8 mouse cellular contexts compared by ENCODE assay signal in genomic region chr11:97403614-97404183, GRCm38 (mm10). TPM values are rescaled to one million over a fixed set of nuclear protein-coding genes. Genes with fewer than 3 reads are reported as not detected.
DNase-seq lines count a peak whose midpoint lies in the region; ATAC-seq and TF ChIP-seq lines count a peak whose summit lies in the region.
"Had no signal": no experiment of that assay in that cellular context is flagged by ENCODE, and none has a peak within 500 bp of the region (broad histone marks: within the 10 kb centered on the region; RNA-seq: fewer than 3 reads in every experiment).

No protein-coding gene starts in this region.

- 37% methylated on average over 8 of the region's 8 CpGs for WGBS in lung, embryonic 16.5 days
- 48% methylated on average over 8 of the region's 8 CpGs for WGBS in lung, adult 2 months
- 45% methylated on average over 8 of the region's 8 CpGs for WGBS in liver, embryonic 12.5 days (ENCODE audit: insufficient replicate concordance)
- 44% methylated on average over 8 of the region's 8 CpGs for WGBS in stomach, postnatal 0 days

- no peaks in the 10 kb centered on the region for H3K36me3 ChIP-seq in lung, embryonic 16.5 days (ENCODE audit: control insufficient read depth, insufficient read depth, low read length)
- H3K36me3 ChIP-seq in liver, embryonic 12.5 days: no peaks in the 10 kb centered on the region
- no peaks in the 10 kb centered on the region for H3K36me3 ChIP-seq in stomach, postnatal 0 days (ENCODE audit: control insufficient read depth, insufficient read depth, low read length)

- H3K4me2 ChIP-seq in lung, embryonic 16.5 days (ENCODE audit: low read depth, low read length): peak overlapping the region; percentile 99
- H3K4me2 ChIP-seq in liver, embryonic 12.5 days: peak overlapping the region; percentile 100
- H3K4me2 ChIP-seq in stomach, postnatal 0 days (replicated peaks; ENCODE audit: low read depth): peak overlapping the region; percentile 78

- H3K27me3 ChIP-seq in lung, embryonic 16.5 days (ENCODE audit: control insufficient read depth, insufficient read depth, low read depth, low read length): peaks cover 3% of the 10 kb centered on the region; the same call in 1 of the 2 replicates
- H3K27me3 ChIP-seq in liver, embryonic 12.5 days (replicated peaks): peaks cover 75% of the 10 kb centered on the region
- no peaks in the 10 kb centered on the region for H3K27me3 ChIP-seq in stomach, postnatal 0 days (ENCODE audit: control insufficient read depth, insufficient read depth, low read length)

- peaks cover 30% of the 10 kb centered on the region for H3K4me1 ChIP-seq in lung, embryonic 16.5 days (replicated peaks; ENCODE audit: control insufficient read depth, insufficient read depth, low read length)
- peaks cover 7% of the 10 kb centered on the region for H3K4me1 ChIP-seq in lung, adult 2 months (ENCODE audit: control insufficient read depth, insufficient read depth, low read length)
- H3K4me1 ChIP-seq in liver, embryonic 12.5 days: peaks cover 57% of the 10 kb centered on the region
- peaks cover 7% of the 10 kb centered on the region for H3K4me1 ChIP-seq in stomach, postnatal 0 days (replicated peaks; ENCODE audit: control insufficient read depth, insufficient read depth)

- no peak for ATAC-seq in lung, embryonic 16.5 days (ENCODE audit: low read depth)
- no peak for ATAC-seq in liver, embryonic 12.5 days
- no peak for ATAC-seq in stomach, postnatal 0 days (ENCODE audit: low FRiP score, low TSS enrichment)

- no peak for TF ChIP-seq CTCF in lung, adult 2 months (IDR thresholded peaks at IDR 0.05; ENCODE audit: insufficient read depth, low read length)
- TF ChIP-seq CTCF in stomach, postnatal 0 days (IDR thresholded peaks at IDR 0.05; ENCODE audit: low read depth): no peak

- no peak for TF ChIP-seq EP300 in stomach, postnatal 0 days (optimal IDR thresholded peaks at IDR 0.05)

- H3K9ac ChIP-seq in lung, embryonic 16.5 days (ENCODE audit: low read length): no peak overlapping the region
- H3K9ac ChIP-seq in liver, embryonic 12.5 days: no peak overlapping the region
- H3K9ac ChIP-seq in stomach, postnatal 0 days (ENCODE audit: low read length): no peak overlapping the region

- no peak for DNase-seq in lung, adult 2 months
- DNase-seq in heart, postnatal 4 days: peak; percentile 16
- no peak for DNase-seq in stomach, postnatal 0 days (ENCODE audit: low spot score)
- no peak for DNase-seq in gastrocnemius, postnatal 25 days
- DNase-seq in adrenal gland, adult 8-10 months: no peak

- H3K9me3 ChIP-seq in lung, embryonic 16.5 days (ENCODE audit: control insufficient read depth, low read length): no peaks in the 10 kb centered on the region
- H3K9me3 ChIP-seq in liver, embryonic 12.5 days (replicated peaks): no peaks in the 10 kb centered on the region
- no peaks in the 10 kb centered on the region for H3K9me3 ChIP-seq in stomach, postnatal 0 days (ENCODE audit: control insufficient read depth, low read length)
- H3K9me3 ChIP-seq: megakaryocyte, embryonic 14.5 days had no signal

- peak overlapping the region; percentile 57 for H3K4me3 ChIP-seq in lung, embryonic 16.5 days (ENCODE audit: low read length)
- H3K4me3 ChIP-seq in lung, adult 2 months (replicated peaks; ENCODE audit: extremely low read depth, low read depth, low read length): no peak overlapping the region
- H3K4me3 ChIP-seq in liver, embryonic 12.5 days: peak overlapping the region; percentile 65
- peak overlapping the region; percentile 45; the same call in 1 of the 2 replicates for H3K4me3 ChIP-seq in stomach, postnatal 0 days (ENCODE audit: low read depth, low read length)

- TF ChIP-seq POLR2A in lung, adult 2 months (IDR thresholded peaks at IDR 0.05; ENCODE audit: borderline replicate concordance, extremely low read depth, low read depth, low read length): no peak

- no peak overlapping the region for H3K27ac ChIP-seq in lung, embryonic 16.5 days (ENCODE audit: low read length)
- no peak overlapping the region for H3K27ac ChIP-seq in liver, embryonic 12.5 days
- H3K27ac ChIP-seq in stomach, postnatal 0 days (replicated peaks): no peak overlapping the region

RNA-seq across cellular contexts. Expression of gene Arhgap23, which starts 11.6 kb away (rescaled TPM):
- 5.2 and 5.4 TPM in 2 replicates for polyA plus RNA-seq in lung, embryonic 16.5 days (2015; fragmentation: Nextera tagmentation; extraction: Ambion mirVana)
- 74.3 and 90.6 TPM in 2 replicates for polyA plus RNA-seq in lung, adult 2 months (2012; rRNA removed)
- 10 to 100 TPM; 51.0 to 52.3 TPM for total RNA-seq in heart, postnatal 4 days (2021)
- 17.3 and 19.7 TPM in 2 replicates for polyA plus RNA-seq in liver, embryonic 12.5 days (2016; fragmentation: Nextera tagmentation; extraction: Ambion mirVana)
- 4.3 and 4.6 TPM in 2 replicates for polyA plus RNA-seq in stomach, postnatal 0 days (2015; fragmentation: Nextera tagmentation; extraction: Ambion mirVana)
- total RNA-seq in gastrocnemius, postnatal 25 days (2021): 1 to 10 TPM; 6.5 to 7.1 TPM
- 10 to 100 TPM; 23.3 to 36.4 (median 31.8) TPM for total RNA-seq in adrenal gland, adult 8-10 months (2022)

RNA-seq across cellular contexts. Expression of gene Socs7, which starts 41.3 kb away (rescaled TPM):
- 3.2 TPM in 2 replicates for polyA plus RNA-seq in lung, embryonic 16.5 days (2015; fragmentation: Nextera tagmentation; extraction: Ambion mirVana)
- 9.8 and 11.3 TPM in 2 replicates for polyA plus RNA-seq in lung, adult 2 months (2012; rRNA removed)
- 10 to 100 TPM; 24.2 to 28.9 TPM for total RNA-seq in heart, postnatal 4 days (2021)
- 1.9 and 2.1 TPM in 2 replicates for polyA plus RNA-seq in liver, embryonic 12.5 days (2016; fragmentation: Nextera tagmentation; extraction: Ambion mirVana)
- polyA plus RNA-seq in stomach, postnatal 0 days (2015; fragmentation: Nextera tagmentation; extraction: Ambion mirVana): 1.3 and 1.7 TPM in 2 replicates
- 10 to 100 TPM; 38.9 to 39.2 TPM for total RNA-seq in gastrocnemius, postnatal 25 days (2021)
- total RNA-seq in adrenal gland, adult 8-10 months (2022): 10 to 100 TPM; 22.2 to 28.3 (median 24.9) TPM

RNA-seq across cellular contexts. Expression of gene Gpr179, which starts 51.8 kb away (rescaled TPM):
- polyA plus RNA-seq in lung, embryonic 16.5 days (2015; fragmentation: Nextera tagmentation; extraction: Ambion mirVana): 0.11 and 0.14 TPM in 2 replicates
- 0.23 and 0.24 TPM in 2 replicates for polyA plus RNA-seq in lung, adult 2 months (2012; rRNA removed)
- total RNA-seq in heart, postnatal 4 days (2021): under 1 TPM; 0.05 to 0.17 TPM
- polyA plus RNA-seq in liver, embryonic 12.5 days (2016; fragmentation: Nextera tagmentation; extraction: Ambion mirVana): 0.02 TPM in 1 of 2 replicates, not detected in the other
- polyA plus RNA-seq in stomach, postnatal 0 days (2015; fragmentation: Nextera tagmentation; extraction: Ambion mirVana): 0.17 and 0.23 TPM in 2 replicates
- under 1 TPM in 1 of 2 experiments, not detected in 1; 0.03 TPM for total RNA-seq in gastrocnemius, postnatal 25 days (2021)
- total RNA-seq in adrenal gland, adult 8-10 months (2022): 1 to 10 TPM in 3 of 4 experiments, under 1 TPM in 1; 0.96 to 6.4 (median 4.0) TPM
